Mouse (Mus musculus) spleen, adult 2 months (tissue): Measurements from ENCODE around the gene Olfr486. TPM values are rescaled to one million over a fixed set of nuclear protein-coding genes. Genes with fewer than 3 reads are reported as not detected.
"Not testable (repeated sequence)": the region's sequence is repeated elsewhere in the genome, so short reads cannot be mapped to it uniquely, and the experiment has no call there.

Experiments used
- DNase-seq, 2 experiments: peaks; one replicate each; pipeline versions ENCODE4 v3.0.0 to v3.0.0-alpha.2; 2012 to 2021; ENCODE audit warnings: low spot score in 2 of 2, low read depth in 1 of 2
- H3K27ac ChIP-seq: fragments of 200-500 bp; 2 replicates; pipeline ENCODE4 v1.5.1; 2012; ENCODE audit warnings: low read length, inconsistent platforms; ENCODE audit not compliant: insufficient read depth
- H3K27me3 ChIP-seq: fragments of 200-500 bp; 2 replicates; pipeline ENCODE4 v1.6.1; 2012; ENCODE audit warnings: mild to moderate bottlenecking, moderate library complexity, low read length, inconsistent platforms; ENCODE audit not compliant: control insufficient read depth, insufficient read depth
- H3K36me3 ChIP-seq: fragments of 200-500 bp; 2 replicates; pipeline ENCODE4 v1.6.1; 2012; ENCODE audit warnings: mild to moderate bottlenecking, low read length, inconsistent platforms; ENCODE audit not compliant: control insufficient read depth, insufficient read depth
- H3K4me1 ChIP-seq: fragments of 200-500 bp; 2 replicates; pipeline ENCODE4 v1.6.1; 2011; ENCODE audit warnings: inconsistent platforms; ENCODE audit not compliant: control insufficient read depth, insufficient read depth, insufficient read length
- H3K4me3 ChIP-seq: fragments of 200-500 bp; 2 replicates; pipeline ENCODE4 v1.5.1; 2011; ENCODE audit warnings: mild to moderate bottlenecking, inconsistent platforms; ENCODE audit not compliant: insufficient read depth, insufficient read length; ENCODE audit errors: extremely low read depth
- CTCF ChIP-seq: fragments of 200-500 bp; IDR thresholded peaks from 2 replicates; pipeline ENCODE4 v1.5.1; 2011; ENCODE audit warnings: mild to moderate bottlenecking, inconsistent platforms; ENCODE audit not compliant: insufficient read depth, insufficient read length, insufficient replicate concordance; ENCODE audit errors: extremely low read depth
- POLR2A ChIP-seq: fragments of 200-500 bp; IDR thresholded peaks from 2 replicates; pipeline ENCODE4 v1.6.1; 2011; ENCODE audit warnings: low read depth, low read length, inconsistent platforms
- WGBS: fragments of 180-500 bp; shearing (Covaris S2); methylation state at CpG from one replicate; pipeline ENCODE4 v1.1.7; 2018; 5-methylcytosine and 5-hydroxymethylcytosine counted together
- polyA plus RNA-seq: library from polyadenylated mRNA; depleted of rRNA; stranded (reverse); fragments of >200 nt; gene quantifications from 2 replicates; pipeline ENCODE4 v1.2.3, GENCODE M21; 2012; rRNA removed

The Olfr486 gene
- not detected in 2 replicates for polyA plus RNA-seq

- H3K27me3 ChIP-seq, DNase-seq, H3K27ac ChIP-seq, H3K36me3 ChIP-seq, H3K4me1 ChIP-seq, H3K4me3 ChIP-seq: not testable (repeated sequence)
- WGBS, result 87% methylated on average over 1 of the region's 1 CpGs
Observed at GRCm38 (mm10) chr7:108172642-108173041, at the start of gene Olfr486. TSS of gene Olfr486 (minus strand) at chr7:108172742.

- not testable (repeated sequence) for H3K27ac ChIP-seq, DNase-seq, H3K36me3 ChIP-seq, H3K4me1 ChIP-seq, H3K27me3 ChIP-seq, H3K4me3 ChIP-seq
Observed at GRCm38 (mm10) chr7:108214536-108214935, 42.0 kb upstream of the Olfr486 start, which contains the start of gene Olfr487. TSS of gene Olfr487 (minus strand) at chr7:108214636.

GRCm38 (mm10) chr7:108196938-108197337 lies 24.4 kb upstream of the Olfr486 start:
- DNase-seq, result no peak
- Histone ChIP-seq H3K27me3 (no peaks in the 10 kb centered on the region), H3K27ac (no peak overlapping the region), H3K4me3 (no peak overlapping the region), H3K4me1 (no peaks in the 10 kb centered on the region), H3K36me3 (no peaks in the 10 kb centered on the region)
- WGBS, result 71% methylated on average over 6 of the region's 6 CpGs
- TF ChIP-seq CTCF (no peak), POLR2A (no peak)

- H3K4me1 ChIP-seq, H3K27me3 ChIP-seq, H3K27ac ChIP-seq, DNase-seq, H3K36me3 ChIP-seq, H3K4me3 ChIP-seq: not testable (repeated sequence)
- 60% methylated on average over 3 of the region's 3 CpGs for WGBS
Observed at GRCm38 (mm10) chr7:108196337-108196736, 23.8 kb upstream of the Olfr486 start.

- H3K27ac ChIP-seq, H3K27me3 ChIP-seq, H3K36me3 ChIP-seq, DNase-seq, H3K4me3 ChIP-seq, H3K4me1 ChIP-seq: not testable (repeated sequence)
- WGBS, result 59% methylated on average over 1 of the region's 1 CpGs
Observed at GRCm38 (mm10) chr7:108192714-108193113, 20.2 kb upstream of the Olfr486 start.

- not testable (repeated sequence) for DNase-seq, H3K4me3 ChIP-seq, H3K27me3 ChIP-seq, H3K27ac ChIP-seq, H3K4me1 ChIP-seq, H3K36me3 ChIP-seq
- 63% methylated on average over 2 of the region's 2 CpGs for WGBS
Observed at GRCm38 (mm10) chr7:108191196-108191595, 18.7 kb upstream of the Olfr486 start.

GRCm38 (mm10) chr7:108185237-108185636 lies 12.7 kb upstream of the Olfr486 start:
- not testable (repeated sequence) for DNase-seq, H3K4me1 ChIP-seq, H3K27me3 ChIP-seq, H3K4me3 ChIP-seq, H3K36me3 ChIP-seq, H3K27ac ChIP-seq
- WGBS, result 76% methylated on average over 2 of the region's 2 CpGs

- not testable (repeated sequence) for H3K4me3 ChIP-seq, H3K27me3 ChIP-seq, H3K4me1 ChIP-seq, H3K36me3 ChIP-seq, H3K27ac ChIP-seq, DNase-seq
- 90% methylated on average over 3 of the region's 3 CpGs for WGBS
Observed at GRCm38 (mm10) chr7:108184401-108184800, 11.9 kb upstream of the Olfr486 start.
